Mouse (Mus musculus) CH12.LX (cell line): ENCODE measurements around the gene Ncaph2. TPM values are rescaled to one million over a fixed set of nuclear protein-coding genes. Genes with fewer than 3 reads are reported as not detected.

ENCODE experiments used
- DNase-seq: peaks from one replicate; pipeline ENCODE4 v3.0.0-alpha.2; 2013; ENCODE audit errors: extremely low read depth
- H3K27ac ChIP-seq: 2 replicates; pipeline ENCODE4 v1.5.1; 2012; ENCODE audit warnings: low read depth, mild to moderate bottlenecking, control low read depth, moderate library complexity; ENCODE audit not compliant: insufficient read depth
- H3K27me3 ChIP-seq: replicated peaks from 2 replicates; pipeline ENCODE3; 2012; ENCODE audit warnings: inconsistent platforms
- H3K36me3 ChIP-seq, 2 experiments: replicated peaks in 1 of 2; 2 replicates each; pipeline versions ENCODE3 to v1.6.1; 2012; ENCODE audit warnings: inconsistent platforms in 1 of 2, low read length in 1 of 2, mild to moderate bottlenecking in 1 of 2, mixed read lengths in 1 of 2, moderate library complexity in 1 of 2; ENCODE audit not compliant: control insufficient read depth in 1 of 2, insufficient read depth in 1 of 2
- H3K4me1 ChIP-seq, 2 experiments: 2 replicates each; pipeline ENCODE4 v1.6.1; 2012; ENCODE audit warnings: inconsistent platforms in 1 of 2, moderate library complexity in 1 of 2; ENCODE audit not compliant: insufficient read depth in 2 of 2, control insufficient read depth in 1 of 2
- H3K4me2 ChIP-seq: 2 replicates; pipeline ENCODE4 v1.6.1; 2012; ENCODE audit warnings: low read depth, mild to moderate bottlenecking, control low read depth; ENCODE audit not compliant: poor library complexity, insufficient read depth, severe bottlenecking
- H3K4me3 ChIP-seq, 3 experiments: fragments of 150-350 bp in 1 of 3; sonication (generic) in 1 of 3; replicated peaks in 1 of 3; 2 replicates each; pipeline versions ENCODE3 to v1.5.1; 2011 to 2012; ENCODE audit warnings: low read depth in 2 of 3, low read length in 2 of 3, mild to moderate bottlenecking in 2 of 3, moderate library complexity in 2 of 3, control low read depth in 1 of 3, improper control_type of control experiment in 1 of 3, inconsistent platforms in 1 of 3, mixed read lengths in 1 of 3; ENCODE audit not compliant: poor library complexity in 1 of 3
- H3K79me2 ChIP-seq: replicated peaks from 2 replicates; pipeline ENCODE4 v1.6.1; 2012; ENCODE audit warnings: mild to moderate bottlenecking, moderate library complexity; ENCODE audit not compliant: control insufficient read depth, poor library complexity, insufficient read depth, severe bottlenecking; ENCODE audit errors: extremely low read depth
- H3K9ac ChIP-seq: 2 replicates; pipeline ENCODE4 v1.6.1; 2012; ENCODE audit warnings: low read depth, mild to moderate bottlenecking, control low read depth, moderate library complexity; ENCODE audit not compliant: insufficient read depth
- H3K9me3 ChIP-seq: replicated peaks from 2 replicates; pipeline ENCODE3; 2012; ENCODE audit warnings: low read length, inconsistent platforms, mixed read lengths
- BHLHE40 ChIP-seq: IDR thresholded peaks from 2 replicates; pipeline ENCODE4 v1.6.1; 2011; ENCODE audit warnings: mild to moderate bottlenecking, low read depth, low read length, improper control_type of control experiment
- CHD1 ChIP-seq: IDR thresholded peaks from 2 replicates; pipeline ENCODE4 v1.6.1; 2012; ENCODE audit warnings: low read depth, low read length, improper control_type of control experiment, inconsistent platforms
- ELF1 ChIP-seq: IDR thresholded peaks from 2 replicates; pipeline ENCODE4 v1.6.1; 2014; ENCODE audit warnings: low read depth, mild to moderate bottlenecking, inconsistent platforms, low read length, improper control_type of control experiment
- GABPA ChIP-seq: IDR thresholded peaks from 2 replicates; pipeline ENCODE4 v1.6.1; 2012; ENCODE audit warnings: low read depth, low read length, improper control_type of control experiment, inconsistent platforms; ENCODE audit not compliant: insufficient replicate concordance
- HCFC1 ChIP-seq: IDR thresholded peaks from 2 replicates; pipeline ENCODE4 v1.6.1; 2012; ENCODE audit warnings: low read depth, mild to moderate bottlenecking, inconsistent platforms, low read length, improper control_type of control experiment
- JUN ChIP-seq: IDR thresholded peaks from 2 replicates; pipeline ENCODE4 v1.6.1; 2011; ENCODE audit warnings: low read depth, mild to moderate bottlenecking, low read length, improper control_type of control experiment, moderate library complexity; ENCODE audit not compliant: insufficient read depth
- KAT2A ChIP-seq: IDR thresholded peaks from 2 replicates; pipeline ENCODE4 v1.6.1; 2012; ENCODE audit warnings: low read length, improper control_type of control experiment, inconsistent platforms; ENCODE audit not compliant: insufficient replicate concordance
- MAFK ChIP-seq: IDR thresholded peaks from 2 replicates; pipeline ENCODE4 v1.6.1; 2011; ENCODE audit warnings: low read length, improper control_type of control experiment; ENCODE audit not compliant: insufficient replicate concordance
- MAX ChIP-seq: IDR thresholded peaks from 2 replicates; pipeline ENCODE4 v1.6.1; 2011; ENCODE audit warnings: low read length, improper control_type of control experiment
- MAZ ChIP-seq: IDR thresholded peaks from 2 replicates; pipeline ENCODE4 v1.6.1; 2012; ENCODE audit warnings: low read depth, mild to moderate bottlenecking, inconsistent platforms, low read length, improper control_type of control experiment, moderate library complexity
- NELFE ChIP-seq: IDR thresholded peaks from 2 replicates; pipeline ENCODE4 v1.6.1; 2011; ENCODE audit warnings: low read depth, low read length, improper control_type of control experiment
- NRF1 ChIP-seq: IDR thresholded peaks from 2 replicates; pipeline ENCODE4 v1.6.1; 2014; ENCODE audit warnings: low read depth, mild to moderate bottlenecking, inconsistent platforms, low read length, improper control_type of control experiment, moderate library complexity
- POLR2A ChIP-seq: IDR thresholded peaks from 2 replicates; pipeline ENCODE4 v1.6.1; 2011; ENCODE audit warnings: low read depth, mild to moderate bottlenecking, improper control_type of control experiment, low read length
- RAD21 ChIP-seq: IDR thresholded peaks from 2 replicates; pipeline ENCODE4 v1.6.1; 2011; ENCODE audit warnings: low read depth, mild to moderate bottlenecking, low read length, improper control_type of control experiment, moderate library complexity
- RCOR1 ChIP-seq: conservative IDR thresholded peaks from 2 replicates; pipeline ENCODE4 v1.6.1; 2012; ENCODE audit warnings: low read depth, mild to moderate bottlenecking, inconsistent platforms, low read length, improper control_type of control experiment
- SMC3 ChIP-seq: IDR thresholded peaks from 2 replicates; pipeline ENCODE4 v1.6.1; 2011; ENCODE audit warnings: low read depth, low read length, improper control_type of control experiment
- TBP ChIP-seq: conservative IDR thresholded peaks from 2 replicates; pipeline ENCODE4 v1.6.1; 2011; ENCODE audit warnings: low read depth, low read length, improper control_type of control experiment
- TCF12 ChIP-seq: IDR thresholded peaks from 2 replicates; pipeline ENCODE4 v1.6.1; 2014; ENCODE audit warnings: low read depth, mild to moderate bottlenecking, inconsistent platforms, low read length, improper control_type of control experiment
- USF1 ChIP-seq: IDR thresholded peaks from 2 replicates; pipeline ENCODE4 v1.6.1; 2014; ENCODE audit warnings: low read depth, mild to moderate bottlenecking, inconsistent platforms, low read length, improper control_type of control experiment
- ZC3H11A ChIP-seq: IDR thresholded peaks from 2 replicates; pipeline ENCODE4 v1.6.1; 2012; ENCODE audit warnings: low read depth, mild to moderate bottlenecking, inconsistent platforms, low read length, improper control_type of control experiment
- ZKSCAN1 ChIP-seq: IDR thresholded peaks from 2 replicates; pipeline ENCODE4 v1.6.1; 2012; ENCODE audit warnings: low read depth, inconsistent platforms, low read length, improper control_type of control experiment, borderline replicate concordance
- ZMIZ1 ChIP-seq: IDR thresholded peaks from 2 replicates; pipeline ENCODE4 v1.6.1; 2012; ENCODE audit warnings: low read depth, mild to moderate bottlenecking, inconsistent platforms, low read length, improper control_type of control experiment
- dilution Hi-C: fragments of 300-500 bp; cut with MboI; formaldehyde crosslinking; loops from 2 replicates; pipeline ENCODE4 v1.14.3; 2020; ENCODE audit warnings: low sequenced_read_pairs; ENCODE audit not compliant: extremely low pct_unique_long_range_greater_than_20kb, extremely low pct_ligation_motif_present
- in situ Hi-C: fragments of 300-500 bp; cut with MboI; formaldehyde crosslinking; loops from 3 replicates; pipeline ENCODE4 v1.14.3; 2019; ENCODE audit warnings: low sequenced_read_pairs, low pct_ligation_motif_present, low pct_unique_long_range_greater_than_20kb, mixed read lengths
- polyA plus RNA-seq: library from polyadenylated mRNA; unstranded; fragments of >175 nt; gene quantifications from 2 replicates; pipeline ENCODE4 v1.2.1, GENCODE M21; 2012; ENCODE audit warnings: low read depth; ENCODE audit not compliant: insufficient read length
- total RNA-seq, 2 experiments: library from RNA; depleted of rRNA; stranded (reverse); fragments of 300-350 nt in 1 of 2; fragments of >200 nt in 1 of 2; gene quantifications; 2 replicates each; pipeline ENCODE4 v1.2.3; 2012 to 2014

Ncaph2 gene
- total and polyA plus RNA-seq, 3 experiments, result 95.4 to 151 (median 106) TPM

DNA sequence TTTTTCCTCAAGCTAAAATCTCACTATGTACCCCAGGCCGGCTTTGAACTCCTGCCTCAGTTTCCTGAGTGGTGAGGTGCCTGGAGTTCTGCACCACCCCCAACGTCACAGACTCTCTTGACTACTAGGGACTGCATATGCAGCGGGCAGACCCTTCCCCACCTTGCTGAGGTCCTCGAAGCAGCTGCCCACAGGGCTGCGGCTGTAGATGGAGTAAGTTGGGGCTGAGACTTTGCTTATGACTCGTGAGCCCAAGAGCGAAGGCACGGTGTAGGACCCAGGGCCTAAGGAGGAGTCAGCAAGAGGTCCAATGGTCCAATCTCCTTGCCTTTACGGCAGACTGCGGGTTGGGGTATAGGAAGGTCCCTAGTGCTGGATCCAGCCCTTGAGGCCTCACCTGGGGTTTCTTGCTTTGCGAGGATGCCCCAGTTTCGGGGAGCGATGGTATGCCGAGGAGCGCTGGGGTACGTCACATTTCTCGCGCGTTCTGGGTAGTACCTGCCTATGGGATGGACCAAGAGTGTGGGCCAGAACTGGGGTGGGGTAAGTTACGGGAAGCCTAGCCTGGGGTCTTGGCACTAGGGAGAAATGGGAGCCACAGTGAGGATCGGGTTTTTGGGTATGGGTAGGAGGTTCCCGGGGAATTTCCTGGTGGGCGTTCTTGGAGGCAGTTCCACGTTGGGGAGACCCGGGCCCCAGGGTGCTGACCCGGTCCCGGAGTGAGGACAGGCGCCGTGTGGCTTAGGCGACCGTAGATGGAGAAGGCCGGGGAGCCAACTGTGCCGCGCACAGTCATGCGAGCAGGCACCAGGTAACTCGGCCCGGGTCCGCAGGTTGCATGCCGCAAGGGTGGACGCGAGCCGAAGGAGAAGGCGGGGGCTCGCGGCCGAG, 22.7 kb downstream of the Ncaph2 start:
- Histone ChIP-seq H3K9me3 (peaks cover 13% of the 10 kb centered on the region), H3K4me3 (no peak overlapping the region), H3K9ac (no peak overlapping the region), H3K79me2 (no peaks in the 10 kb centered on the region), H3K4me1 (peaks cover 0 to 9% of the 10 kb centered on the region in 2 experiments; a peak in 2 of 4 replicates), H3K27ac (no peak overlapping the region), H3K4me2 (no peak overlapping the region), H3K27me3 (peaks cover 12% of the 10 kb centered on the region)
- no peak for DNase-seq
- dilution Hi-C loops, result no loop called here
- in situ Hi-C loops, result no loop called here
- TF ChIP-seq POLR2A, result no peak
- no peak for TF ChIP-seq ZC3H11A
- no peak for TF ChIP-seq GABPA
- no peak for TF ChIP-seq JUN
- no peak for TF ChIP-seq MAFK
- no peak for TF ChIP-seq ELF1
- TF ChIP-seq TBP, result no peak
- no peak for TF ChIP-seq NELFE
- no peak for TF ChIP-seq RCOR1
- TF ChIP-seq TCF12, result no peak
- no peak for TF ChIP-seq BHLHE40
- no peak for TF ChIP-seq HCFC1
- TF ChIP-seq CHD1, result no peak
- TF ChIP-seq MAX, result no peak
- no peak for TF ChIP-seq KAT2A
- no peak for TF ChIP-seq MAZ
- TF ChIP-seq RAD21, result no peak
- TF ChIP-seq, all 38 proteins: peak for 0
- no peaks in the 10 kb centered on the region for H3K36me3 ChIP-seq

- dilution Hi-C loops, result no loop called here
- no peaks in the 10 kb centered on the region for H3K79me2 ChIP-seq
- no peak within 1 kb of the TSS for H3K4me3 ChIP-seq
- H3K27me3 ChIP-seq, result peaks cover 16% of the 10 kb centered on the region
- H3K36me3 ChIP-seq, result no peaks in the 10 kb centered on the region
- in situ Hi-C loops, result no loop called here
- no peak within 1 kb of the TSS for H3K9ac ChIP-seq
- peaks cover 13% of the 10 kb centered on the region for H3K9me3 ChIP-seq
- H3K4me2 ChIP-seq, result no peak within 1 kb of the TSS
- H3K4me1 ChIP-seq, result peaks cover 0 to 8% of the 10 kb centered on the region in 2 experiments; a peak in 2 of 4 replicates
- no peak for DNase-seq
- no peak for TF ChIP-seq RAD21
- TF ChIP-seq GABPA, result no peak
- TF ChIP-seq ZMIZ1, result no peak
- TF ChIP-seq HCFC1, result no peak
- TF ChIP-seq SMC3, result no peak
- TF ChIP-seq USF1, result no peak
- TF ChIP-seq ZKSCAN1, result no peak
- TF ChIP-seq MAZ, result no peak
- TF ChIP-seq NRF1, result no peak
- H3K27ac ChIP-seq, result no peak within 1 kb of the TSS
Measured at GRCm38 (mm10) chr15:89378831-89379401, 23.4 kb downstream of the Ncaph2 start, which contains the start of gene Odf3b. TSS of gene Odf3b (minus strand) at chr15:89379282.
